Mouse (Mus musculus) embryo, embryonic 9.5 days (tissue): ENCODE measurements around the gene Rab34.
A peak's percentile ranks its signal among the peaks of the same experiment; 100 is the strongest.

Source experiments
- DNase-seq: peaks from one replicate; pipeline ENCODE4 v3.0.0-alpha.2; 2017; ENCODE audit errors: extremely low spot score

Gene Rab34

GRCm38 (mm10) chr11:78164924-78165760 lies 23.1 kb upstream of the Rab34 start, which contains the start of gene Traf4:
Traf4 (minus strand) TSS chr11:78165589.
- DNase-seq = peak; percentile 90

GRCm38 (mm10) chr11:78165761-78166109 lies 22.5 kb upstream of the Rab34 start:
- DNase-seq = no peak

- DNase-seq = no peak
These were observed 22.1 kb upstream of the Rab34 start for GRCm38 (mm10) chr11:78166161-78166560.

GRCm38 (mm10) chr11:78166640-78167039 lies 21.6 kb upstream of the Rab34 start:
- DNase-seq = no peak

- no peak for DNase-seq
These were observed 20.8 kb upstream of the Rab34 start for GRCm38 (mm10) chr11:78167257-78167959.

- DNase-seq = no peak
These were observed 19.4 kb upstream of the Rab34 start for GRCm38 (mm10) chr11:78168541-78169468.

GRCm38 (mm10) chr11:78170306-78170705 lies 17.9 kb upstream of the Rab34 start:
- no peak for DNase-seq

- no peak for DNase-seq
These were observed 16.9 kb upstream of the Rab34 start for GRCm38 (mm10) chr11:78171328-78171727.

- no peak for DNase-seq
These were observed 16.0 kb upstream of the Rab34 start for GRCm38 (mm10) chr11:78172034-78172747.

GRCm38 (mm10) chr11:78172748-78173383 lies 15.4 kb upstream of the Rab34 start:
- no peak for DNase-seq

GRCm38 (mm10) chr11:78174506-78174905 lies 13.7 kb upstream of the Rab34 start:
- no peak for DNase-seq

GRCm38 (mm10) chr11:78175771-78176401 lies 12.3 kb upstream of the Rab34 start:
- DNase-seq = no peak

- DNase-seq = peak; percentile 93
These were observed 11.8 kb upstream of the Rab34 start, which contains the start of the genes Nek8 and Tlcd1 for GRCm38 (mm10) chr11:78176402-78176862. Nek8 (minus strand) TSS chr11:78176675. Tlcd1 (plus strand) TSS chr11:78176711.

- no peak for DNase-seq
These were observed 11.3 kb upstream of the Rab34 start for GRCm38 (mm10) chr11:78176905-78177331.

GRCm38 (mm10) chr11:78177437-78177836 lies 10.8 kb upstream of the Rab34 start:
- no peak for DNase-seq

- peak; percentile 97 for DNase-seq
These were observed 10.0 kb upstream of the Rab34 start for GRCm38 (mm10) chr11:78177903-78178858.

- peak; percentile 72 for DNase-seq
These were observed 9.3 kb upstream of the Rab34 start for GRCm38 (mm10) chr11:78178859-78179437.

GRCm38 (mm10) chr11:78179438-78179999 lies 8.7 kb upstream of the Rab34 start:
- DNase-seq = peak; percentile 61
